Mouse (Mus musculus): Measurements from ENCODE around the gene Heatr4.

The Heatr4 gene

DNA sequence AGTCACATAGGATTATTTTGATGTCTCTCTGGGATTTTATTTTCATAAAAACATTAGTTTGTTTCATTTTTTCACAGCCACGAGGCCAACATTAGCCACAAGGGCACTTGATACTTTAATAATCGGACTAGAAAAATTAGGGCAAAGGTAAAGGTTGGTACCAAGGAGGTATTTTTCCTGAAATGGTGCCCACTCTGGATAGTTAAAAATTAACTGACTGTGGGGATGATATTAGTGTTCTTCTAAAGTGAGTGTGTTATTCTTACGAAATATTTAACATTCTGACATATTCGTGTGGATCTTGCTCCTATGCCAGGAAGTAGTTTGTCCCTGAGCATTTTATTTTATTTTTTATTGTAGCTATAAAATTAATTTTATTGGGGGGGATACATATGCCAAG is 3.0 kb downstream of the Heatr4 start:
- Histone ChIP-seq H3K4me1 (replicated peaks; ENCODE audit: low read depth, low read length) (peaks cover 9% of the 10 kb centered on the region), H3K4me3 (replicated peaks; ENCODE audit: low read length) (no peak overlapping the region), H3K36me3 (ENCODE audit: insufficient read depth, low read length) (no peaks in the 10 kb centered on the region), H3K27me3 (ENCODE audit: insufficient read depth, low read length) (peaks cover 63% of the 10 kb centered on the region), H3K9me3 (ENCODE audit: low read length) (0 out of 2 replicates have a peak, but pooled peaks cover 9% of the 10 kb centered on the region)
- TF ChIP-seq NANOG (IDR thresholded peaks at IDR 0.05; ENCODE audit: borderline replicate concordance, low read length) (no peak), CTCF (conservative IDR thresholded peaks at IDR 0.05; ENCODE audit: low read length) (no peak), POU5F1 (IDR thresholded peaks at IDR 0.05; ENCODE audit: borderline replicate concordance, low read length) (no peak)

DNA sequence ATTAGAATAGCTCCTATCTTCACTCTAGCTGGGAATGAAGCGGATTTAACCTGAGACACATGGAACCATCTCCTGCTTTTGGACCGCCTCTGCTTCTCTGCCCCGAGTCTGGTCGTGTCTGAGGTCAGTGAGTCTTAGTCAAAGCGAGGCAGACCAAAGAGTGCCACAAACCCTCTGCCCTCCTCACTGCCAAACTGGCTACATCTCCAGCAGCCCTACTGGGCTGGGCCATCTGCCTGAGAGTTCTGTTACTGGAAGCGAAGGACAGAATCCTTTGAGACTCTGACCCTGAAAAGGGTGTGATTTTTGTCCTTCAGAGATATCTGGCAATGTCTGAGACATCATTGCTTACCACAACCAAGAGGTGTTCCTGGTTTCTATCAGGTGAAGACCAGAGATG is 5.8 kb downstream of the Heatr4 start:
- TF ChIP-seq NANOG (IDR thresholded peaks at IDR 0.05; ENCODE audit: borderline replicate concordance, low read length): no peak
- no peak for TF ChIP-seq CTCF (conservative IDR thresholded peaks at IDR 0.05; ENCODE audit: low read length)
- no peak for TF ChIP-seq POU5F1 (IDR thresholded peaks at IDR 0.05; ENCODE audit: borderline replicate concordance, low read length)
- Histone ChIP-seq H3K27me3 (ENCODE audit: insufficient read depth, low read length) (peaks cover 54% of the 10 kb centered on the region), H3K9me3 (ENCODE audit: low read length) (peaks cover 16% of the 10 kb centered on the region), H3K36me3 (ENCODE audit: insufficient read depth, low read length) (no peaks in the 10 kb centered on the region), H3K4me1 (replicated peaks; ENCODE audit: low read depth, low read length) (peaks cover 9% of the 10 kb centered on the region), H3K4me3 (replicated peaks; ENCODE audit: low read length) (no peak overlapping the region)

DNA sequence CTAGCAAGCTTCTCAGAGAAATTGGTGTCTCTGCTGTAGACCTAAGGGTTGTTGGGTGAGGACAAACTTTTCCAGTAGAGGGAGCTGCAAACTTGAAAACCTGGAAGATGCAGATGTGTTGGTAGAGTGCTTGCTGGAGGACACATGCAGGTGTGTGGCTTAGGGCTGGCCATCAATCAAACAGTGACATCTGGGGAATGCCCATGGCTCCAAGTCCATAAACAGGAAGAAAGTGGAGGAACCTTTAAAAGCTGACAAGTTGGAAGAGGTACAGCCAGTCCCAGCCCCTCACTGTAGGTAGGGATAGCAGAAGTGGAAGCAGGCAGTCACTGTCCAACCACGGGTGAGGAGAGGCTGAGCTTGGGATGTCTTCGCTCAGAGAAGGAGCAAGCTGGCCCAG is 12.5 kb downstream of the Heatr4 start:
- H3K4me1 ChIP-seq (replicated peaks; ENCODE audit: low read depth, low read length): peaks cover 5% of the 10 kb centered on the region; the same call in 1 of the 2 replicates
- TF ChIP-seq NANOG (IDR thresholded peaks at IDR 0.05; ENCODE audit: borderline replicate concordance, low read length) (no peak), CTCF (conservative IDR thresholded peaks at IDR 0.05; ENCODE audit: low read length) (peak; percentile 37), POU5F1 (IDR thresholded peaks at IDR 0.05; ENCODE audit: borderline replicate concordance, low read length) (no peak)
- H3K27me3 ChIP-seq (ENCODE audit: insufficient read depth, low read length): 0 out of 2 replicates have a peak, but pooled peaks cover 7% of the 10 kb centered on the region
- no peaks in the 10 kb centered on the region for H3K36me3 ChIP-seq (ENCODE audit: insufficient read depth, low read length)
- H3K4me3 ChIP-seq (replicated peaks; ENCODE audit: low read length): no peak overlapping the region
- peaks cover 7% of the 10 kb centered on the region for H3K9me3 ChIP-seq (ENCODE audit: low read length)

DNA sequence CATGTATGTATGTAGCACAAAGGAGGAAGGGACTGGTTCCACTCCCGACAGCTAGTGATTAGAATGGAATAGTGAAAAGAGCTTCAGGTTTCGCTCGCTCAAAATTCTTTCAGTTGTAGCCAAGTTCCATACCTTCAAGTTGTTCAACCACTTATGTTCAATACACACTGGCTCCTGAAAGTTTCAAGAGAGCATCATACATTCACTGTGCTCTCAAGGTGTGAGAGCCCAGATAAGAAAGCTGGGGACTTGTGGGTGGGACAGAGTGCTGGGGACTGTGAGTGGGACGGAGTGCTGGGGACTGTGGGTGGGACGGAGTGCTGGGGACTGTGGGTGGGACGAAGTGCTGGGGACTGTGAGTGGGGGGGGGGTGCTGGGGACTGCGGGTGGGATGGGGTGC is 19.4 kb downstream of the Heatr4 start:
- peaks cover 5% of the 10 kb centered on the region; the same call in 1 of the 2 replicates for H3K4me1 ChIP-seq (replicated peaks; ENCODE audit: low read depth, low read length)
- 0 out of 2 replicates have a peak, but pooled peaks cover 3% of the 10 kb centered on the region for H3K27me3 ChIP-seq (ENCODE audit: insufficient read depth, low read length)
- no peak overlapping the region for H3K4me3 ChIP-seq (replicated peaks; ENCODE audit: low read length)
- H3K9me3 ChIP-seq (ENCODE audit: low read length): peaks cover 7% of the 10 kb centered on the region; the same call in 1 of the 2 replicates
- TF ChIP-seq NANOG (IDR thresholded peaks at IDR 0.05; ENCODE audit: borderline replicate concordance, low read length): no peak
- TF ChIP-seq POU5F1 (IDR thresholded peaks at IDR 0.05; ENCODE audit: borderline replicate concordance, low read length): no peak
- TF ChIP-seq CTCF (conservative IDR thresholded peaks at IDR 0.05; ENCODE audit: low read length): no peak
- no peaks in the 10 kb centered on the region for H3K36me3 ChIP-seq (ENCODE audit: insufficient read depth, low read length)

DNA sequence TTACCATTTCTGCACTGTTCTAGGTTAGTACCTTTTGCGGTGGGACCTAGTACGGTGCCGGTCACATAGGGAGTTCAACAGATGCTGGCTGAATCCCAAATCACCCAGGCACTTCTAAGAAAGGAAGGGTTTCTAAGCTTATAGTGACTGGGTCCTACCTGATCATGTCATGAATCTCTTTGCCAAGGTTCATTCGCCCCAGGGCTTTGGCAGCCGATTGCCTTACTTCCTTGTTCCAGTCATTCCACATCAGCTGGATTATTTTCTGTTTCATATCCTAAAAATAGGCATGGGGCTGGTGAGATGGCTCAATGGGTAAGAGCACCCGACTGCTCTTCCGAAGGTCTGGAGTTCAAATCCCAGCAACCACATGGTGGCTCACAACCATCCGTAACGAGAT is 26.4 kb downstream of the Heatr4 start:
- Histone ChIP-seq H3K9me3 (ENCODE audit: low read length) (no peaks in the 10 kb centered on the region), H3K27me3 (ENCODE audit: insufficient read depth, low read length) (peaks cover 6% of the 10 kb centered on the region; the same call in 1 of the 2 replicates), H3K4me3 (replicated peaks; ENCODE audit: low read length) (no peak overlapping the region), H3K36me3 (ENCODE audit: insufficient read depth, low read length) (peaks cover 6% of the 10 kb centered on the region), H3K4me1 (replicated peaks; ENCODE audit: low read depth, low read length) (peaks cover 22% of the 10 kb centered on the region)
- no peak for TF ChIP-seq NANOG (IDR thresholded peaks at IDR 0.05; ENCODE audit: borderline replicate concordance, low read length)
- no peak for TF ChIP-seq CTCF (conservative IDR thresholded peaks at IDR 0.05; ENCODE audit: low read length)
- TF ChIP-seq POU5F1 (IDR thresholded peaks at IDR 0.05; ENCODE audit: borderline replicate concordance, low read length): no peak

DNA sequence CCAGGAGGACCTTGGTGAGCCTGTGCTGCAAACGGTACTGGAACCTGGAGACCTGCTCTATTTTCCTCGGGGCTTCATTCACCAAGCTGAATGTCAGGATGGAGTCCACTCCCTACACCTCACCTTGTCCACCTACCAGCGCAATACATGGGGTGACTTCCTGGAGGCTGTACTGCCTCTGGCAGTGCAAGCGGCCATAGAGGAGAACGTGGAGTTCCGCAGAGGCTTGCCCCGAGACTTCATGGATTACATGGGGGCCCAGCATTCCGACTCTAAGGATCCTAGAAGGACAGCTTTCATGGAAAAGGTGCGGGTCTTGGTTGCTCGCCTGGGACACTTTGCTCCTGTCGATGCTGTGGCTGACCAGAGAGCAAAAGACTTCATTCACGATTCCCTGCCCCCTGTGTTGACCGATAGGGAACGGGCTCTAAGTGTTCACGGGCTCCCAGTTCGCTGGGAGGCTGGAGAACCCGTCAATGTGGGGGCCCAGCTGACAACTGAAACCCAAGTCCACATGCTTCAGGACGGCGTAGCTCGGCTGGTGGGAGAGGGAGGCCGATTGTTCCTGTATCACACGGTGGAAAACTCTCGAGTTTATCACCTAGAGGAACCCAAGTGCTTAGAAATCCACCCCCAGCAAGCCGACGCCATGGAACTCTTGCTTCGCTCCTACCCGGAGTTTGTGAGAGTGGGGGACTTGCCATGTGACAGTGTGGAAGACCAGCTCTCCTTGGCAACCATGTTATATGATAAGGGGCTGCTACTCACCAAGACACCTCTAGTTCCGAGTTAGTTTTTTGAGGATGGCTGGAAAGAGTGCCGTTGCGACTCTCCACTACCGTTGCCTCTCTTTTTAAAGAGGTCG is 32.7 kb downstream of the Heatr4 start:
- Histone ChIP-seq H3K9me3 (ENCODE audit: low read length) (no peaks in the 10 kb centered on the region), H3K27me3 (ENCODE audit: insufficient read depth, low read length) (peaks cover 15% of the 10 kb centered on the region), H3K4me1 (replicated peaks; ENCODE audit: low read depth, low read length) (peaks cover 53% of the 10 kb centered on the region), H3K4me3 (replicated peaks; ENCODE audit: low read length) (peak overlapping the region; percentile 94), H3K36me3 (ENCODE audit: insufficient read depth, low read length) (peaks cover 25% of the 10 kb centered on the region)
- TF ChIP-seq CTCF (conservative IDR thresholded peaks at IDR 0.05; ENCODE audit: low read length) (no peak), POU5F1 (IDR thresholded peaks at IDR 0.05; ENCODE audit: borderline replicate concordance, low read length) (no peak), NANOG (IDR thresholded peaks at IDR 0.05; ENCODE audit: borderline replicate concordance, low read length) (no peak)

DNA sequence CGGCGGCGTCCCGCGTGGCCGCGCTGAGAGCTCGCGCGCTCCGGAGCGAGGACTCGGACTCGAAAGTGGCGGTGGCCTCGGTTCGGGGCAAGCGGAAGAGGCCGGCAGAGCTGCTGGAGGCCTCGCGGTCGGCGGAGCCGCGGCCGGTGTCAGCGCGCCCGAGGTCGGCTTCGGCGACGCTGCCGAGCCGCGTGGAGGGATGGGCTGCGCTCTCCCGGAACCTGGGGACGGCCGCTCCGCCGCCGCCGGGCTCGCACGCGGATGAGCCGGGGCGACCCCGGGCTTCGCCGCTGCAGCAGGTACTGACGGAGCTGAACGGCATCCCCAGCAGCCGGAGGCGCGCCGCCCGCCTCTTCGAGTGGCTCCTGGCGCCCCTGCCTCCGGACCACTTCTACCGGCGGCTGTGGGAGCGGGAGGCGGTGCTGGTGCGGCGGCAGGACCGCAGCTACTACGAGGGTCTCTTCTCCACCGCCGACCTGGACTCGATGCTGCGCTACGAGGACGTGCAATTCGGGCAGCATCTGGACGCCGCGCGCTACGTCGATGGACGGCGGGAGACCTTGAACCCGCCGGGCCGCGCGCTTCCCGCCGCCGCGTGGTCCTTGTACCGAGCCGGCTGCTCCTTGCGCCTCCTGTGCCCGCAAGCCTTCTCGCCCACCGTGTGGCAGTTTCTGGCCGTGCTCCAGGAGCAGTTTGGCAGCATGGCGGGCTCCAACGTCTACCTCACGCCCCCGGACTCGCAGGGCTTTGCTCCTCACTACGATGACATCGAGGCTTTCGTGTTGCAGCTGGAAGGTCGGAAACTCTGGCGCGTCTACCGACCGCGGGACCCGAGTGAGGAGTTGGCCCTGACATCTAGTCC is 33.6 kb downstream of the Heatr4 start:
- H3K36me3 ChIP-seq (ENCODE audit: insufficient read depth, low read length): peaks cover 25% of the 10 kb centered on the region
- peaks cover 53% of the 10 kb centered on the region for H3K4me1 ChIP-seq (replicated peaks; ENCODE audit: low read depth, low read length)
- H3K27me3 ChIP-seq (ENCODE audit: insufficient read depth, low read length): peaks cover 15% of the 10 kb centered on the region
- H3K9me3 ChIP-seq (ENCODE audit: low read length): no peaks in the 10 kb centered on the region
- H3K4me3 ChIP-seq (replicated peaks; ENCODE audit: low read length): peak overlapping the region; percentile 94
- TF ChIP-seq POU5F1 (IDR thresholded peaks at IDR 0.05; ENCODE audit: borderline replicate concordance, low read length): no peak
- no peak for TF ChIP-seq CTCF (conservative IDR thresholded peaks at IDR 0.05; ENCODE audit: low read length)
- TF ChIP-seq NANOG (IDR thresholded peaks at IDR 0.05; ENCODE audit: borderline replicate concordance, low read length): no peak

DNA sequence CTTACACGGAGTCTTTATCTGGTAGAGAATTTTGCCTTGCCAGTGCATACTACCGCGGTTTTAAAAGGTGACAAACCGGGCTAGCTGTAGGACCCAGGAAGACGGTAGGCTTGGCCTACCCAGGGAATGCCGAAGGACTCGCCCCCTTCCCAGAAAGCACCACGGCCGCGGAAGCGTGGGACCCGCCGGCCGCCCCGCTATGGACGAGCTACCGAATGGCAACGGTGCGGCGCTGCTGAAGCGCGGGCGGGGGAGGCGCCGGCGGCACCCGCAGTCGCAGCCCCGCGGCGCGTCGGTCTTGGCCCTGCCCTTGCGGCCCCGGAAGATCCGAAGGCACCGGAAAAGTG is 34.2 kb downstream of the Heatr4 start, which contains the start of gene Riox1:
Gene Riox1, plus strand, starts transcription at position 116 of the 347 bp plus-strand sequence.
- Histone ChIP-seq H3K4me3 (replicated peaks; ENCODE audit: low read length) (peak within 1 kb of the TSS; percentile 94), H3K27me3 (ENCODE audit: insufficient read depth, low read length) (peaks cover 15% of the 10 kb centered on the region), H3K36me3 (ENCODE audit: insufficient read depth, low read length) (peaks cover 25% of the 10 kb centered on the region), H3K4me1 (replicated peaks; ENCODE audit: low read depth, low read length) (peaks cover 49% of the 10 kb centered on the region), H3K9me3 (ENCODE audit: low read length) (no peaks in the 10 kb centered on the region)
- TF ChIP-seq POU5F1 (IDR thresholded peaks at IDR 0.05; ENCODE audit: borderline replicate concordance, low read length) (no peak), NANOG (IDR thresholded peaks at IDR 0.05; ENCODE audit: borderline replicate concordance, low read length) (no peak), CTCF (conservative IDR thresholded peaks at IDR 0.05; ENCODE audit: low read length) (no peak)

Measured in E14TG2a.4 (cell line).